Mouse (Mus musculus) gastrocnemius, postnatal 36 days (tissue): ENCODE results near the gene Galntl6. TPM values are rescaled to one million over a fixed set of nuclear protein-coding genes. Genes with fewer than 3 reads are reported as not detected.

Experiments used
- DNase-seq, 2 experiments: peaks; one replicate each; pipeline ENCODE4 v3.0.0; 2022
- intact Hi-C: fragments of 180-260 bp; cut with DNase I; formaldehyde crosslinking; loops from one replicate; pipeline ENCODE4 v1.15.1; 2025
- total RNA-seq, 2 experiments: library from RNA; stranded (reverse); gene quantifications; 2 replicates each; pipeline ENCODE4 v1.2.3; 2021

The Galntl6 gene
- total RNA-seq, 2 experiments from 2014 or later: not detected

DNA sequence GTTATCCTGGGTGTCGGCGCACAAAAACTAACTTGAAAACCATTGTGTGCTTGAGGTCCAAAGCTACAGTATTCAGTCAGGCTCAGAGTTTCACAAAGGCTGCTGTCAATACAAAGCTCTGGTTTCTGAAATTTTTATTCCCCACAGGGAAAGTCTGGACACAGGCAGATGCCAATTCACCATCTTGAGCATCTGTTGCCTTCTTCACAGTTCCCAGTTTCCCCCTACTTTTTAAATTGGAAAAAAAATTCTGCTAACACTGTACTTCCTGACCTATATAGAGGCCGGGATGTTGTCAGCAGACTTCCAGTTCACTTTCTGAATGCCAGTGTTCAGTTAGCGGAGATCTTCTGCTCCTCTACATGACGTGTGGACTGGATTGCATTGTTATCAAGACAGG, 1020.3 kb downstream of the Galntl6 start:
- DNase-seq: no peak
- intact Hi-C loops: no loop called here

- DNase-seq: no peak
- intact Hi-C loops: no loop called here
These were observed 1022.3 kb downstream of the Galntl6 start for GRCm38 (mm10) chr8:57890159-57890558.

DNA sequence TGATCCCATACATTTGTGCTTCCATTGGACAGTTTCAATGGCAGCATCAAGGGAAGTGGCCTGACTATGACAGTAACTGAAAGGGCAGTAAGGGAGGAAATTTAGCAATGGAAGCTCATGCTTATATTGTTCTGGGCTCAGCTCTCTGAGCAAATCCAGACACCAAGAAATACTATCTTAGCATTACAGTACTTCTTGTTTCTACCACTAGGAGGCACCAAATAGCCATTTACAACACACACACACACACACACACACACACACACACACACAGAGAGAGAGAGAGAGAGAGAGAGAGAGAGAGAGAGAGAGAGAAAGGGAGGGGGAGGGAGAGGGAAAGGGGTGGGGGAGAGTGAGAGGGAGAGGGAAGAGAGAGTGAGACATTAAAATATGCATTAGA, 1023.6 kb downstream of the Galntl6 start:
- intact Hi-C loops: no loop called here

GRCm38 (mm10) chr8:57879452-57879851, 1033.0 kb downstream of the Galntl6 start:
- no peak for DNase-seq
- intact Hi-C loops: no loop called here

More for the DNA sequence above, 1023.6 kb downstream of the Galntl6 start:
- no peak for DNase-seq

DNA sequence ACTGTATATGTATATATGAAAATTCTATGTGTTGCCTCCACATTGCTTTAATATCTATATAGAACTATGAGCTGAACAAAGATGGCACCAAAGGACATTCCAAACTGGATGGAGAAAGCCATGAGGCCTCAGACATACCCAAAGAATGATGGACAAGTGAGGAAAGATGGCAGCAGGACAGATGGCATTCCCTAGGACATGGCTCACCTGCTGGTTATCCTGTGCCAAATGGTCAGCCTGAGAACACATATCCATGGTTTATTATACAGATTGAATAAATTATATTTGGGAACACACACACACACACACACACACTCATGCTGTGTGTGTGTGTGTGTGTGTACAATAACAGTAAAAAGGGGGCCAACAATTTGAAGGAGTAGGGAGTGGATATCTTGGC, 1063.4 kb downstream of the Galntl6 start:
- no peak for DNase-seq
- intact Hi-C loops: no loop called here

GRCm38 (mm10) chr8:57843461-57843860, 1069.0 kb downstream of the Galntl6 start:
- DNase-seq: no peak
- intact Hi-C loops: no loop called here

- DNase-seq: no peak
- intact Hi-C loops: no loop called here
These were observed 1069.7 kb downstream of the Galntl6 start for GRCm38 (mm10) chr8:57842462-57843391.

GRCm38 (mm10) chr8:57841446-57841845, 1071.0 kb downstream of the Galntl6 start:
- intact Hi-C loops: no loop called here
- DNase-seq: no peak

DNA sequence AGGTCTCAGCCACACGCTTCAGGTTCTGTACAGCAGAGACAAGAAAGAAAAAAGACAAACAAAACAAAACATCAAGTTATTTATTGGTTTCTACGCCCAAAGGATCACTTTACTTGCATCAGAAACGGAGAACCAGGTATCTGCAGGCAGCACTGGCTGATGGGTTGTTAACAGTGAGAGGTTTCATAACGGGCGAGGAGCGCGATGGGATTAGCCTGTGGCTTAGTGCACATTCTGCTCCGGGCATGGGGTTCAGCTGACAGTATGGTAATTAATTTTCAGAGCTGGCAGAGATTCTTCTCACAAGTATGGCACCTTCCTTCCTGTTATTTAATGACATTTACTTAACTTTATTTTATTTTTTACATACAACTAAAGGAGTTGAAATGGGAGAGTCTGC, 1075.1 kb downstream of the Galntl6 start:
- no peak for DNase-seq
- intact Hi-C loops: no loop called here

GRCm38 (mm10) chr8:57836981-57837380, 1075.5 kb downstream of the Galntl6 start:
- no peak for DNase-seq
- intact Hi-C loops: no loop called here

GRCm38 (mm10) chr8:57836201-57836883, 1076.1 kb downstream of the Galntl6 start:
- intact Hi-C loops: no loop called here
- DNase-seq: no peak

- intact Hi-C loops: no loop called here
- DNase-seq: no peak
These were observed 1089.3 kb downstream of the Galntl6 start for GRCm38 (mm10) chr8:57823151-57823550.

GRCm38 (mm10) chr8:57816034-57816433, 1096.4 kb downstream of the Galntl6 start:
- no peak for DNase-seq
- intact Hi-C loops: no loop called here

- intact Hi-C loops: no loop called here
- no peak for DNase-seq
These were observed 1105.4 kb downstream of the Galntl6 start for GRCm38 (mm10) chr8:57807060-57807459.

DNA sequence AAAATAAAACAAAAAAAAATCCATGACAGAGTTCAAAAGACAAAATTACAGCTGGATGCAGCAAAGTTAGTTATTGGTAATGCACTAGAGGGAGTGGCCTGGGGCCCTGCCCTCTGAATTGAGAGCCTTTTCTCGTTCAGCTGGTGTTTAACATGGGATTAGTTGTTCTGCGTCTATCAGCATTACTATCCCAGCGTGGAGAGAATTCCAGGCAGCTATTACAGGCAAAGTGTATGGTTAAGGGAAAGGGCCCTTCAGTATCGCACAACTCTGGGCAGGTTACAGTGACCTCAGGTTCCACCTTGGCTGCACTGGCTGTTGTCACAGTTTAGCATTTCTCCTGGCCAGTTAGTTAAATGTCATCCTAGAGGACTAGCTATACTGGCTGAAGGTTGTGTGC, 1107.3 kb downstream of the Galntl6 start:
- DNase-seq: no peak
- intact Hi-C loops: no loop called here

DNA sequence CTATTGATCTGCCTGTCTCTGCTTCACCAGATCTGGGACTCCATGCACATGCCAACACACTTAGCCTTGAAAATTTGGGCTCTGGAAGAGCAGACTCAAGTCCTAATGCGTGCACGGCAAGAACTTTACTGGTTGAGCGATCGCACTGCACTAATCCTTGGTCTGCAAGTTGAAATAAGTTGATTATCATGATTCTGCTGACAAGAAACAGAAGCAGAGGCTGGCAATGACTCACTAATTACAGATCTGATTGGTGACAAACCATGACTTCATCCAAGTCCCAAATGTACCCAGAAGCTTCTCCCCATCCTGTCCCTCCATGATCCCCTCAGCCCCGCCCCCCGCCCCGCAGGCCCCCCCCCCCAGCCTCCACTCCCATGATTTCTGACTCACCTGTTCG, 1108.6 kb downstream of the Galntl6 start:
- intact Hi-C loops: no loop called here
- DNase-seq: no peak

- no peak for DNase-seq
- intact Hi-C loops: no loop called here
These were observed 1111.2 kb downstream of the Galntl6 start for GRCm38 (mm10) chr8:57801197-57801596.

DNA sequence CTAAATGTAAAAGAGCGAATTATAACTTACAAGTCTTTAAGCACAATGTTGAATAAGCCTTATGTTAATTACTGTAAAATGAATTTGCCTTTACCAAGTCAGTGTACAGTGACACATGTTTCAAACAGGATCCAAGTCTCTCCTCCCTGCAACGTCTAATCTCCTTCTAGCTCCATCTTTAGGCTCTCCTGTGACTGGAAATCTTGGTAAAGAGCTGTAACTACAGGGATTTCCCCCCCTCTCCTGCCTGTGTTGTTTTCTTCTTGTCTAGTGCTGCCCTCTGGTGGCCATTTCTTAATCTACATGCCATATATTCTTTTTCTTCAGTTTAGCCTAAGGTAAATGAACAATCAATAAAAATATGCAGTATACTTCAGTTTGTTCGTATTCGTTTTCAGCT, 1112.1 kb downstream of the Galntl6 start:
- intact Hi-C loops: no loop called here
- peak in 1 of 2 experiments; percentile 31 for DNase-seq

- intact Hi-C loops: loop anchor here (5.0 kb wide), 1 partner anchor 148 kb away; the partner anchor contains the start of gene Galnt7
- DNase-seq: peak in 1 of 2 experiments; percentile 31
These were observed 1112.6 kb downstream of the Galntl6 start for GRCm38 (mm10) chr8:57799797-57800204.

GRCm38 (mm10) chr8:57793455-57793854, 1119.0 kb downstream of the Galntl6 start:
- intact Hi-C loops: loop anchor here (2.0 to 5.0 kb wide), 2 partner anchors 219 to 361 kb away; no protein-coding TSS in a partner anchor
- no peak for DNase-seq

DNA sequence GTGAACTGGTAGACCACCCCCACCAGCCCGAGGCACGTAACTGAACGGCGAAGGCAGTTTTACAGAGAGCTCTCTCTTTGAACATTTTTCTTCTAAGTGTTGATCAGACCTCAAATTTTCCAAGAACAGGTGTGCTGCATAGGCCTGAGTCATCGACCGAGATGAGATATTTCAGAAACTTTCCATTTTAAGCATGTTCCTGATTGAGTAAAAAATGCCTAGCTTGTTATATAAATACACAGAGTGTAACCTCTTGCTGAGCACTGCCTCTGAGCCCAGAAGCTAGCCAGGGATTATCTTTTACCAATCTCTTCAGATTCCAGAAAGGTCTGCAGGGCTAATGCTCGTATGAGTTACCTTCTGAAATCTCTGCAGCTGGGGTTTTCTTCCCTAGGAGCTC, 1120.2 kb downstream of the Galntl6 start:
- intact Hi-C loops: loop anchor here (2.0 to 5.0 kb wide), 2 partner anchors 217 to 360 kb away; no protein-coding TSS in a partner anchor
- no peak for DNase-seq
